Mouse (Mus musculus): ENCODE measurements at regions not wholly inside any gene's neighbourhood (a gene's known extent, or its start where the extent isn't known, plus 50 kb on each side); places are given as distances from the start of the nearest gene placed in this dataset.

- TF ChIP-seq CTCF (IDR thresholded peaks at IDR 0.05; ENCODE audit: low read depth) (no peak), EP300 (IDR thresholded peaks at IDR 0.05; ENCODE audit: low read depth) (no peak)
These were observed 262.0 kb downstream of the Atp6ap1l start for GRCm38 (mm10) chr13:90643109-90643508.

Measured in heart, postnatal 0 days (tissue).